Mouse (Mus musculus): ENCODE results near the gene Yipf1.

Gene Yipf1

GRCm38 (mm10) chr4:107313690-107314478, at the start of gene Yipf1:
TSS of gene Yipf1 (plus strand) at chr4:107314363.
- peak; percentile 87 for DNase-seq (ENCODE audit: extremely low spot score)

- no peak for DNase-seq (ENCODE audit: extremely low spot score)
These were observed 40.5 kb upstream of the Yipf1 start for GRCm38 (mm10) chr4:107273683-107274082.

- DNase-seq (ENCODE audit: extremely low spot score), result no peak
These were observed 39.7 kb upstream of the Yipf1 start for GRCm38 (mm10) chr4:107274511-107274910.

GRCm38 (mm10) chr4:107278188-107278707, 35.9 kb upstream of the Yipf1 start:
- DNase-seq (ENCODE audit: extremely low spot score), result peak; percentile 22

- DNase-seq (ENCODE audit: extremely low spot score), result no peak
These were observed 33.2 kb upstream of the Yipf1 start for GRCm38 (mm10) chr4:107280843-107281475.

GRCm38 (mm10) chr4:107285446-107286200, 28.5 kb upstream of the Yipf1 start:
- no peak for DNase-seq (ENCODE audit: extremely low spot score)

GRCm38 (mm10) chr4:107286386-107286785, 27.8 kb upstream of the Yipf1 start:
- DNase-seq (ENCODE audit: extremely low spot score), result no peak

- DNase-seq (ENCODE audit: extremely low spot score), result no peak
These were observed 26.6 kb upstream of the Yipf1 start for GRCm38 (mm10) chr4:107287517-107287916.

- no peak for DNase-seq (ENCODE audit: extremely low spot score)
These were observed 22.4 kb upstream of the Yipf1 start for GRCm38 (mm10) chr4:107291611-107292272.

GRCm38 (mm10) chr4:107292273-107292662, 21.9 kb upstream of the Yipf1 start:
- DNase-seq (ENCODE audit: extremely low spot score), result no peak

GRCm38 (mm10) chr4:107298071-107298606, 16.0 kb upstream of the Yipf1 start:
- no peak for DNase-seq (ENCODE audit: extremely low spot score)

GRCm38 (mm10) chr4:107299779-107300340, 14.3 kb upstream of the Yipf1 start:
- DNase-seq (ENCODE audit: extremely low spot score), result no peak

GRCm38 (mm10) chr4:107300371-107300770, 13.8 kb upstream of the Yipf1 start:
- DNase-seq (ENCODE audit: extremely low spot score), result no peak

GRCm38 (mm10) chr4:107300902-107301555, 13.1 kb upstream of the Yipf1 start:
- DNase-seq (ENCODE audit: extremely low spot score), result no peak

- no peak for DNase-seq (ENCODE audit: extremely low spot score)
These were observed 11.9 kb upstream of the Yipf1 start for GRCm38 (mm10) chr4:107302221-107302620.

GRCm38 (mm10) chr4:107302832-107303231, 11.3 kb upstream of the Yipf1 start:
- no peak for DNase-seq (ENCODE audit: extremely low spot score)

- no peak for DNase-seq (ENCODE audit: extremely low spot score)
These were observed 10.6 kb upstream of the Yipf1 start for GRCm38 (mm10) chr4:107303531-107303930.

GRCm38 (mm10) chr4:107306966-107307365, 7.2 kb upstream of the Yipf1 start, which contains the start of gene Dio1:
TSS of gene Dio1 (minus strand) at chr4:107307169.
- DNase-seq (ENCODE audit: extremely low spot score), result no peak

- DNase-seq (ENCODE audit: extremely low spot score), result no peak
These were observed 279 bp downstream of the Yipf1 start for GRCm38 (mm10) chr4:107314479-107314805.

GRCm38 (mm10) chr4:107318646-107319045, 4.5 kb downstream of the Yipf1 start:
- DNase-seq (ENCODE audit: extremely low spot score), result no peak

- DNase-seq (ENCODE audit: extremely low spot score), result no peak
These were observed 6.9 kb downstream of the Yipf1 start for GRCm38 (mm10) chr4:107321041-107321440.
